Mouse (Mus musculus) MEL (cell line): ENCODE data around the gene Lsm2. TPM values are rescaled to one million over a fixed set of nuclear protein-coding genes. Genes with fewer than 3 reads are reported as not detected.

Experiments used
- DNase-seq: peaks from one replicate; pipeline ENCODE4 v3.0.0; 2011; ENCODE audit warnings: low read depth, low spot score
- H3K27ac ChIP-seq: 2 replicates; pipeline ENCODE4 v1.5.1; 2012; ENCODE audit warnings: low read depth, mild to moderate bottlenecking, control low read depth, low read length, moderate library complexity; ENCODE audit not compliant: control insufficient read depth
- H3K27me3 ChIP-seq, 2 experiments: fragments of 150-350 bp in 1 of 2; sonication (generic) in 1 of 2; 2 replicates each; pipeline ENCODE4 v1.6.1; 2012; ENCODE audit warnings: low read length in 2 of 2, mild to moderate bottlenecking in 2 of 2, improper control_type of control experiment in 1 of 2, moderate library complexity in 1 of 2; ENCODE audit not compliant: insufficient read depth in 2 of 2, control insufficient read depth in 1 of 2
- H3K36me3 ChIP-seq, 2 experiments: 2 replicates each; pipeline ENCODE4 v1.6.1; 2012 to 2014; ENCODE audit warnings: low read length in 2 of 2, improper control_type of control experiment in 1 of 2, inconsistent platforms in 1 of 2, mild to moderate bottlenecking in 1 of 2; ENCODE audit not compliant: insufficient read depth in 2 of 2, control insufficient read depth in 1 of 2
- H3K4me1 ChIP-seq, 2 experiments: fragments of 150-350 bp in 1 of 2; sonication (generic) in 1 of 2; 2 replicates each; pipeline ENCODE4 v1.6.1; 2012; ENCODE audit warnings: low read length in 2 of 2, improper control_type of control experiment in 1 of 2, mild to moderate bottlenecking in 1 of 2; ENCODE audit not compliant: insufficient read depth in 2 of 2, control insufficient read depth in 1 of 2
- H3K4me3 ChIP-seq, 2 experiments: fragments of 150-350 bp in 1 of 2; sonication (generic) in 1 of 2; 2 replicates each; pipeline ENCODE4 v1.5.1; 2012; ENCODE audit warnings: low read depth in 2 of 2, low read length in 2 of 2, mild to moderate bottlenecking in 2 of 2, moderate library complexity in 2 of 2, control low read depth in 1 of 2, improper control_type of control experiment in 1 of 2; ENCODE audit not compliant: control insufficient read depth in 1 of 2, insufficient read depth in 1 of 2
- H3K79me2 ChIP-seq: 2 replicates; pipeline ENCODE4 v1.6.1; 2012; ENCODE audit warnings: mild to moderate bottlenecking, low read length, moderate library complexity; ENCODE audit not compliant: control insufficient read depth, poor library complexity, insufficient read depth
- H3K9ac ChIP-seq: 2 replicates; pipeline ENCODE4 v1.6.1; 2012; ENCODE audit warnings: low read depth, mild to moderate bottlenecking, control low read depth, low read length, moderate library complexity; ENCODE audit not compliant: control insufficient read depth, poor library complexity, severe bottlenecking
- H3K9me3 ChIP-seq: fragments of 150-350 bp; sonication (generic); replicated peaks from 2 replicates; pipeline ENCODE4 v1.6.1; 2012; ENCODE audit warnings: mild to moderate bottlenecking, low read length, improper control_type of control experiment, moderate library complexity; ENCODE audit not compliant: insufficient read depth
- BHLHE40 ChIP-seq: IDR thresholded peaks from 2 replicates; pipeline ENCODE4 v1.6.1; 2012; ENCODE audit warnings: low read depth, mild to moderate bottlenecking, inconsistent platforms, low read length, improper control_type of control experiment, borderline replicate concordance
- CHD1 ChIP-seq: IDR thresholded peaks from 2 replicates; pipeline ENCODE4 v1.6.1; 2012; ENCODE audit warnings: low read depth, mild to moderate bottlenecking, inconsistent platforms, low read length, improper control_type of control experiment
- CHD2 ChIP-seq: IDR thresholded peaks from 2 replicates; pipeline ENCODE4 v1.6.1; 2011; ENCODE audit warnings: low read length, improper control_type of control experiment
- CTCF ChIP-seq, 3 experiments: IDR thresholded peaks in 2 of 3; conservative IDR thresholded peaks in 1 of 3; 2 replicates each; pipeline ENCODE4 v1.5.1; 2011 to 2012; ENCODE audit warnings: low read length in 3 of 3, low read depth in 2 of 3, mild to moderate bottlenecking in 2 of 3, improper control_type of control experiment in 1 of 3, inconsistent platforms in 1 of 3, mixed read lengths in 1 of 3, moderate library complexity in 1 of 3; ENCODE audit not compliant: control insufficient read depth in 1 of 3, insufficient read depth in 1 of 3, poor library complexity in 1 of 3, severe bottlenecking in 1 of 3
- E2F4 ChIP-seq: IDR thresholded peaks from 2 replicates; pipeline ENCODE4 v1.6.1; 2011; ENCODE audit warnings: low read depth, low read length, improper control_type of control experiment, borderline replicate concordance
- ELF1 ChIP-seq: IDR thresholded peaks from 2 replicates; pipeline ENCODE4 v1.6.1; 2014; ENCODE audit warnings: low read depth, mild to moderate bottlenecking, inconsistent platforms, low read length, improper control_type of control experiment, moderate library complexity
- EP300 ChIP-seq, 2 experiments: IDR thresholded peaks; 2 replicates each; pipeline ENCODE4 v1.6.1; 2011; ENCODE audit warnings: improper control_type of control experiment in 2 of 2, low read length in 2 of 2, low read depth in 1 of 2, mild to moderate bottlenecking in 1 of 2
- ETS1 ChIP-seq: IDR thresholded peaks from 2 replicates; pipeline ENCODE4 v1.6.1; 2012; ENCODE audit warnings: low read depth, mild to moderate bottlenecking, inconsistent platforms, low read length, improper control_type of control experiment, moderate library complexity
- GATA1 ChIP-seq: IDR thresholded peaks from 2 replicates; pipeline ENCODE4 v1.6.1; 2011; ENCODE audit warnings: low read depth, low read length, improper control_type of control experiment
- HCFC1 ChIP-seq: IDR thresholded peaks from 2 replicates; pipeline ENCODE4 v1.6.1; 2012; ENCODE audit warnings: low read depth, mild to moderate bottlenecking, inconsistent platforms, low read length, improper control_type of control experiment, moderate library complexity
- JUND ChIP-seq: IDR thresholded peaks from 2 replicates; pipeline ENCODE4 v1.6.1; 2011; ENCODE audit warnings: low read depth, mild to moderate bottlenecking, improper control_type of control experiment, low read length
- KAT2A ChIP-seq: conservative IDR thresholded peaks from 2 replicates; pipeline ENCODE4 v1.6.1; 2012; ENCODE audit warnings: low read depth, low read length, improper control_type of control experiment, inconsistent platforms
- MAFK ChIP-seq: IDR thresholded peaks from 2 replicates; pipeline ENCODE4 v1.6.1; 2011; ENCODE audit warnings: low read depth, mild to moderate bottlenecking, low read length, improper control_type of control experiment, borderline replicate concordance
- MAX ChIP-seq: IDR thresholded peaks from 2 replicates; pipeline ENCODE4 v1.6.1; 2011; ENCODE audit warnings: low read length, improper control_type of control experiment
- MXI1 ChIP-seq: IDR thresholded peaks from 2 replicates; pipeline ENCODE4 v1.6.1; 2011; ENCODE audit warnings: mild to moderate bottlenecking, low read depth, low read length, improper control_type of control experiment
- MYB ChIP-seq: IDR thresholded peaks from 2 replicates; pipeline ENCODE4 v1.6.1; 2011; ENCODE audit warnings: mild to moderate bottlenecking, low read depth, low read length, improper control_type of control experiment
- MYC ChIP-seq: IDR thresholded peaks from 2 replicates; pipeline ENCODE4 v1.6.1; 2011; ENCODE audit warnings: low read depth, mild to moderate bottlenecking, low read length, improper control_type of control experiment, moderate library complexity
- NRF1 ChIP-seq: IDR thresholded peaks from 2 replicates; pipeline ENCODE4 v1.6.1; 2014; ENCODE audit warnings: low read depth, mild to moderate bottlenecking, inconsistent platforms, low read length, improper control_type of control experiment, moderate library complexity; ENCODE audit not compliant: poor library complexity, insufficient read depth, severe bottlenecking
- POLR2AphosphoS5 ChIP-seq: IDR thresholded peaks from 2 replicates; pipeline ENCODE4 v1.6.1; 2012; ENCODE audit warnings: low read depth, borderline replicate concordance, mild to moderate bottlenecking, inconsistent platforms, low read length, moderate library complexity, mixed read lengths
- RAD21 ChIP-seq: IDR thresholded peaks from 2 replicates; pipeline ENCODE4 v1.6.1; 2011; ENCODE audit warnings: mild to moderate bottlenecking, low read depth, low read length, improper control_type of control experiment
- SIN3A ChIP-seq: IDR thresholded peaks from 2 replicates; pipeline ENCODE4 v1.6.1; 2012; ENCODE audit warnings: low read length, improper control_type of control experiment, inconsistent platforms
- SMC3 ChIP-seq: IDR thresholded peaks from 2 replicates; pipeline ENCODE4 v1.6.1; 2011; ENCODE audit warnings: low read depth, low read length, improper control_type of control experiment
- USF1 ChIP-seq: IDR thresholded peaks from 2 replicates; pipeline ENCODE4 v1.6.1; 2014; ENCODE audit warnings: low read depth, mild to moderate bottlenecking, inconsistent platforms, low read length, improper control_type of control experiment, moderate library complexity
- USF2 ChIP-seq, 2 experiments: IDR thresholded peaks; 2 replicates each; pipeline ENCODE4 v1.6.1; 2011 to 2012; ENCODE audit warnings: improper control_type of control experiment in 2 of 2, low read length in 2 of 2, borderline replicate concordance in 1 of 2, inconsistent platforms in 1 of 2, low read depth in 1 of 2, mild to moderate bottlenecking in 1 of 2; ENCODE audit not compliant: insufficient read depth in 1 of 2
- ZC3H11A ChIP-seq: IDR thresholded peaks from 2 replicates; pipeline ENCODE4 v1.6.1; 2012; ENCODE audit warnings: low read depth, mild to moderate bottlenecking, inconsistent platforms, low read length, improper control_type of control experiment
- ZMIZ1 ChIP-seq: IDR thresholded peaks from 2 replicates; pipeline ENCODE4 v1.6.1; 2012; ENCODE audit warnings: low read depth, mild to moderate bottlenecking, inconsistent platforms, low read length, improper control_type of control experiment, moderate library complexity
- polyA plus RNA-seq, 2 experiments: library from polyadenylated mRNA; stranded (reverse) in 1 of 2; unstranded in 1 of 2; fragments of >175 nt in 1 of 2; fragments of >200 nt in 1 of 2; gene quantifications; 2 replicates each; pipeline versions ENCODE4 v1.2.1 to v1.2.4; 2012; ENCODE audit warnings: low replicate concordance in 2 of 2, low read depth in 1 of 2; ENCODE audit not compliant: insufficient read length in 2 of 2, insufficient read depth in 1 of 2, missing spikeins in 1 of 2
- total RNA-seq: library from RNA; depleted of rRNA; stranded (reverse); fragments of 300-350 nt; gene quantifications from 2 replicates; pipeline ENCODE4 v1.2.3, GENCODE M21; 2012

The Lsm2 gene
- total and polyA plus RNA-seq, 3 experiments = 57.9 to 180 TPM; not detected in 1

DNA sequence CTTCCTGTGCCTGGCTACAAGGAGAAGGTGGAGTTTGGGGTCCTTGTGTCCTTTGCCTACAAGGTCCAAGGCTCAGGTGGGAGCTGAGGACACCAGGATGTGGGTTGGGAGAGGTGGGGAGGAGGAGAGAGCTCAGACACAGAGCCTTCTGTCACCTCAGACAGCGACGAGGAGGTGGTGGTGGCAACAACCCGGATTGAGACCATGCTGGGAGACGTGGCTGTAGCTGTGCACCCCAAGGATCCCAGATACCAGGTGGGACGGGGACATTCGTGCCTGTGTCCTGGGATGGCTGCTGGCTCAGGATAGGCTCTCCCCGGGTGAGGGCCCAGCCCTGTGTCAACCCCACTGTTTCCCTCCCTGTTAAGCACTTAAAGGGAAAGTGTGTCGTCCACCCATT lies 29.8 kb downstream of the Lsm2 start:
- TF ChIP-seq USF1 = no peak
- TF ChIP-seq E2F4 = no peak
- no peak for TF ChIP-seq ELF1
- no peak for TF ChIP-seq ZMIZ1
- no peak for TF ChIP-seq SIN3A
- TF ChIP-seq CHD2 = no peak
- TF ChIP-seq RAD21 = no peak
- TF ChIP-seq BHLHE40 = no peak
- no peak for TF ChIP-seq CTCF (IDR thresholded peaks at IDR 0.05 in 2 of 3, conservative IDR thresholded peaks at IDR 0.05 in 1 of 3; ENCODE audit: control insufficient read depth in 1 of 3, insufficient read depth in 1 of 3, low read depth in 2 of 3, low read length in 3 of 3, poor library complexity in 1 of 3, severe bottlenecking in 1 of 3)
- TF ChIP-seq ZC3H11A = no peak
- TF ChIP-seq HCFC1 = no peak
- TF ChIP-seq JUND = no peak
- no peak for TF ChIP-seq MYC
- no peak for TF ChIP-seq USF2 (IDR thresholded peaks at IDR 0.05; ENCODE audit: borderline replicate concordance in 1 of 2, insufficient read depth in 1 of 2, low read depth in 1 of 2, low read length in 2 of 2)
- TF ChIP-seq GATA1 = no peak
- no peak for TF ChIP-seq MYB
- TF ChIP-seq SMC3 = no peak
- no peak for TF ChIP-seq KAT2A
- no peak for TF ChIP-seq MXI1
- TF ChIP-seq, all 39 proteins: peak for 0
- no peak overlapping the region for H3K4me3 ChIP-seq
- peaks cover 3 to 6% of the 10 kb centered on the region in 2 experiments for H3K36me3 ChIP-seq
- H3K4me1 ChIP-seq = peaks cover 0 to 13% of the 10 kb centered on the region in 2 experiments; a peak in 2 of 4 replicates
- DNase-seq = no peak
- H3K79me2 ChIP-seq = peaks cover 4% of the 10 kb centered on the region; the same call in 1 of the 2 replicates
- H3K9me3 ChIP-seq = no peaks in the 10 kb centered on the region
- no peak overlapping the region for H3K9ac ChIP-seq
- no peaks in the 10 kb centered on the region for H3K27me3 ChIP-seq
- no peak overlapping the region for H3K27ac ChIP-seq

DNA sequence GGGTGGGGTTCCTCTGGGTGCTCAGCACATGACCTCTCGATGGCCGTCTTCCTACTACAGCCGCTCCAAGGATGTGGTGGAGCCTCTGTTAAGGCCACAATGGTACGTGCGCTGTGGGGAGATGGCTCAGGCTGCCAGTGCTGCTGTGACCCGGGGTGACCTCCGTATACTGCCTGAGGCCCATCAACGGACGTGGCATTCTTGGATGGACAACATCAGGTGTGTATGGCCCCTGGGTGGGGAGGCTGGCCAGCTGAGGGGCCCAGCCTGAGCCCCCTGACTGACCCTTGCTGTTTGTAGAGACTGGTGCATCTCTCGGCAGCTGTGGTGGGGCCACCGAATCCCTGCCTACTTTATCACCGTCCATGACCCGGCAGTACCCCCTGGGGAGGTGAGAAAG lies 30.8 kb downstream of the Lsm2 start:
- no peaks in the 10 kb centered on the region for H3K9me3 ChIP-seq
- no peak overlapping the region for H3K4me3 ChIP-seq
- H3K27me3 ChIP-seq = no peaks in the 10 kb centered on the region
- H3K9ac ChIP-seq = no peak overlapping the region
- peaks cover 6 to 9% of the 10 kb centered on the region in 2 experiments for H3K36me3 ChIP-seq
- no peak overlapping the region for H3K27ac ChIP-seq
- no peak for DNase-seq
- H3K79me2 ChIP-seq = peaks cover 4% of the 10 kb centered on the region; the same call in 1 of the 2 replicates
- TF ChIP-seq SMC3 = no peak
- TF ChIP-seq ETS1 = no peak
- no peak for TF ChIP-seq MAFK
- TF ChIP-seq CHD1 = no peak
- no peak for TF ChIP-seq GATA1
- TF ChIP-seq E2F4 = no peak
- TF ChIP-seq EP300 (IDR thresholded peaks at IDR 0.05; ENCODE audit: low read depth in 1 of 2, low read length in 2 of 2) = no peak
- TF ChIP-seq NRF1 = no peak
- TF ChIP-seq MAX = no peak
- TF ChIP-seq POLR2AphosphoS5 = no peak
- no peak for TF ChIP-seq HCFC1
- no peak for TF ChIP-seq USF1
- TF ChIP-seq MYB = no peak
- no peak for TF ChIP-seq CHD2
- TF ChIP-seq CTCF (IDR thresholded peaks at IDR 0.05 in 2 of 3, conservative IDR thresholded peaks at IDR 0.05 in 1 of 3; ENCODE audit: control insufficient read depth in 1 of 3, insufficient read depth in 1 of 3, low read depth in 2 of 3, low read length in 3 of 3, poor library complexity in 1 of 3, severe bottlenecking in 1 of 3) = no peak
- H3K4me1 ChIP-seq = peaks cover 0 to 15% of the 10 kb centered on the region in 2 experiments; a peak in 3 of 4 replicates
